Mouse (Mus musculus): ENCODE results near the gene Tomm70a. TPM values are rescaled to one million over a fixed set of nuclear protein-coding genes. Genes with fewer than 3 reads are reported as not detected.
A peak's percentile ranks its signal among the peaks of the same experiment; 100 is the strongest.

Gene Tomm70a
- total and polyA plus RNA-seq, 3 experiments: 97.4 to 162 (median 123) TPM

- Histone ChIP-seq H3K9me3 (replicated peaks; ENCODE audit: insufficient read depth, low read length) (no peaks in the 10 kb centered on the region), H3K79me2 (ENCODE audit: control insufficient read depth, insufficient read depth, low read length, poor library complexity) (no peaks in the 10 kb centered on the region), H3K27ac (ENCODE audit: control insufficient read depth, low read depth, low read length) (no peak overlapping the region), H3K9ac (ENCODE audit: control insufficient read depth, low read depth, low read length, poor library complexity, severe bottlenecking) (no peak overlapping the region), H3K4me1 (ENCODE audit: control insufficient read depth in 1 of 2, insufficient read depth in 2 of 2, low read length in 2 of 2) (peaks cover 3 to 5% of the 10 kb centered on the region in 2 experiments; a peak in 3 of 4 replicates), H3K27me3 (ENCODE audit: control insufficient read depth in 1 of 2, insufficient read depth in 2 of 2, low read length in 2 of 2) (no peaks in the 10 kb centered on the region), H3K4me3 (ENCODE audit: control insufficient read depth in 1 of 2, insufficient read depth in 1 of 2, low read depth in 2 of 2, low read length in 2 of 2) (no peak overlapping the region), H3K36me3 (ENCODE audit: control insufficient read depth in 1 of 2, insufficient read depth in 2 of 2, low read length in 2 of 2) (peaks cover 3 to 8% of the 10 kb centered on the region in 2 experiments)
- TF ChIP-seq EP300 (IDR thresholded peaks at IDR 0.05; ENCODE audit: low read depth in 1 of 2, low read length in 2 of 2) (no peak), NRF1 (IDR thresholded peaks at IDR 0.05; ENCODE audit: insufficient read depth, low read depth, low read length, poor library complexity, severe bottlenecking) (no peak), ELF1 (IDR thresholded peaks at IDR 0.05; ENCODE audit: low read depth, low read length) (no peak), E2F4 (IDR thresholded peaks at IDR 0.05; ENCODE audit: borderline replicate concordance, low read depth, low read length) (no peak), MAZ (IDR thresholded peaks at IDR 0.05; ENCODE audit: low read depth, low read length) (no peak), MYB (IDR thresholded peaks at IDR 0.05; ENCODE audit: low read depth, low read length) (no peak), ZKSCAN1 (IDR thresholded peaks at IDR 0.05; ENCODE audit: low read depth, low read length) (no peak), ZNF384 (IDR thresholded peaks at IDR 0.05; ENCODE audit: low read depth, low read length) (no peak), GABPA (IDR thresholded peaks at IDR 0.05; ENCODE audit: low read depth, low read length) (no peak), MAFK (IDR thresholded peaks at IDR 0.05; ENCODE audit: borderline replicate concordance, low read depth, low read length) (no peak), TCF12 (IDR thresholded peaks at IDR 0.05; ENCODE audit: low read depth, low read length) (no peak), UBTF (IDR thresholded peaks at IDR 0.05; ENCODE audit: borderline replicate concordance, insufficient read depth, low read depth, low read length) (no peak), CTCF (IDR thresholded peaks at IDR 0.05 in 2 of 3, conservative IDR thresholded peaks at IDR 0.05 in 1 of 3; ENCODE audit: control insufficient read depth in 1 of 3, insufficient read depth in 1 of 3, low read depth in 2 of 3, low read length in 3 of 3, poor library complexity in 1 of 3, severe bottlenecking in 1 of 3) (no peak)
- no peak for DNase-seq (ENCODE audit: low read depth, low spot score)
Observed at GRCm38 (mm10) chr16:57176276-57176675, 54.8 kb downstream of the Tomm70a start.

- peaks cover 3 to 8% of the 10 kb centered on the region in 2 experiments for H3K36me3 ChIP-seq (ENCODE audit: control insufficient read depth in 1 of 2, insufficient read depth in 2 of 2, low read length in 2 of 2)
- no peak overlapping the region for H3K4me3 ChIP-seq (ENCODE audit: control insufficient read depth in 1 of 2, insufficient read depth in 1 of 2, low read depth in 2 of 2, low read length in 2 of 2)
- no peak overlapping the region for H3K9ac ChIP-seq (ENCODE audit: control insufficient read depth, low read depth, low read length, poor library complexity, severe bottlenecking)
- TF ChIP-seq CHD2 (IDR thresholded peaks at IDR 0.05; ENCODE audit: low read length): no peak
- peak; percentile 87 for TF ChIP-seq ZNF384 (IDR thresholded peaks at IDR 0.05; ENCODE audit: low read depth, low read length)
- no peak for TF ChIP-seq E2F4 (IDR thresholded peaks at IDR 0.05; ENCODE audit: borderline replicate concordance, low read depth, low read length)
- TF ChIP-seq CTCF (IDR thresholded peaks at IDR 0.05 in 2 of 3, conservative IDR thresholded peaks at IDR 0.05 in 1 of 3; ENCODE audit: control insufficient read depth in 1 of 3, insufficient read depth in 1 of 3, low read depth in 2 of 3, low read length in 3 of 3, poor library complexity in 1 of 3, severe bottlenecking in 1 of 3): peak; percentile 58 to 79 (median 79)
- no peak for TF ChIP-seq UBTF (IDR thresholded peaks at IDR 0.05; ENCODE audit: borderline replicate concordance, insufficient read depth, low read depth, low read length)
- no peak for TF ChIP-seq MXI1 (IDR thresholded peaks at IDR 0.05; ENCODE audit: low read depth, low read length)
- peak; percentile 50; the same call in 1 of the 2 replicates for TF ChIP-seq GATA1 (IDR thresholded peaks at IDR 0.05; ENCODE audit: low read depth, low read length)
- TF ChIP-seq HCFC1 (IDR thresholded peaks at IDR 0.05; ENCODE audit: low read depth, low read length): no peak
- peak; percentile 67 for TF ChIP-seq SMC3 (IDR thresholded peaks at IDR 0.05; ENCODE audit: low read depth, low read length)
- TF ChIP-seq MAFK (IDR thresholded peaks at IDR 0.05; ENCODE audit: borderline replicate concordance, low read depth, low read length): no peak
- TF ChIP-seq RAD21 (IDR thresholded peaks at IDR 0.05; ENCODE audit: low read depth, low read length): peak; percentile 66
- TF ChIP-seq RCOR1 (IDR thresholded peaks at IDR 0.05; ENCODE audit: low read depth, low read length): peak; percentile 67
- 0 out of 2 replicates have a peak, but pooled peaks have one; percentile 44 for TF ChIP-seq ZC3H11A (IDR thresholded peaks at IDR 0.05; ENCODE audit: low read depth, low read length)
- H3K27ac ChIP-seq (ENCODE audit: control insufficient read depth, low read depth, low read length): no peak overlapping the region
- DNase-seq (ENCODE audit: low read depth, low spot score): peak; percentile 70
- H3K9me3 ChIP-seq (replicated peaks; ENCODE audit: insufficient read depth, low read length): no peaks in the 10 kb centered on the region
- no peaks in the 10 kb centered on the region for H3K79me2 ChIP-seq (ENCODE audit: control insufficient read depth, insufficient read depth, low read length, poor library complexity)
- H3K4me1 ChIP-seq (ENCODE audit: control insufficient read depth in 1 of 2, insufficient read depth in 2 of 2, low read length in 2 of 2): peaks cover 3 to 5% of the 10 kb centered on the region in 2 experiments; a peak in 3 of 4 replicates
- H3K27me3 ChIP-seq (ENCODE audit: control insufficient read depth in 1 of 2, insufficient read depth in 2 of 2, low read length in 2 of 2): no peaks in the 10 kb centered on the region
Observed at GRCm38 (mm10) chr16:57177254-57177653, 55.8 kb downstream of the Tomm70a start.
